ENCODE assay signal across 24 mouse cellular contexts in the genomic region with DNA sequence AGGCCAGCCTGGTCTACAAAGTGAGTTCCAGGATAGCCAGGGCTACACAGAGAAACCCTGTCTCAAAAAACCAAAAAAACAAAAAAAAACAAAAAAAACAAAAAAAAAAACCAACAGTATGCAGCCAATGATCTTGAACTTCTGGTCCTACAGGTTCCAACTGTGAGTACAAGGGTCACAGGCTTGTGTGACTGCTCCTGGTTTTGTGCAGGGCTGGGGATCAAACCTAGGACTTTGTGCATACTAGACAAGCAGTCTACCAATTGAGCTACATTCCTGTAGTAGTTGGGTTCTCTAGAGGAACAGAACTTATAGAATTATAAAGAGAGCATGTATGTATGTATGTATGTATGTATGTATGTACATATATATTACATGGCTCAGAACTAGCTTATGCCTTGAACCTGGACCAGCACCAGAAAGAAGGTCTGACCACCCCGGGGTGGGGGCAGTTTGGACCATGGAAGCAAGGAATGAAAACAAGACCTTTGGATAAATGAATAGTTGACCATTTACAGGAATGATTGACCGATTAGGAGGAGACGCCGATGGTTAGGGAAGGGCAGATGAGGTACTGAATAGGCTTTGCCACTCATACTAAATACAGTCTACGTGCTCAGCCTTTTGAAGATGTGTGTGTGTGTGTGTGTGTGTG. TPM values are rescaled to one million over a fixed set of nuclear protein-coding genes. Genes with fewer than 3 reads are reported as not detected.
DNase-seq lines count a peak whose midpoint lies in the region; ATAC-seq and TF ChIP-seq lines count a peak whose summit lies in the region.
"Had no signal": no experiment of that assay in that cellular context is flagged by ENCODE, and none has a peak within 500 bp of the region (broad histone marks: within the 10 kb centered on the region; RNA-seq: fewer than 3 reads in every experiment).

No protein-coding gene starts in this region.

- no peaks in the 10 kb centered on the region for H3K9me3 ChIP-seq in midbrain, embryonic 11.5 days (ENCODE audit: control insufficient read depth, low read length)
- no peaks in the 10 kb centered on the region for H3K9me3 ChIP-seq in midbrain, postnatal 0 days (ENCODE audit: low read length)
- H3K9me3 ChIP-seq: embryonic facial prominence, embryonic 15.5 days; forebrain, embryonic 10.5 days; forebrain, embryonic 15.5 days; heart, embryonic 10.5 days; hindbrain, embryonic 12.5 days had no signal

- H3K4me2 ChIP-seq in midbrain, embryonic 11.5 days, result no peak overlapping the region
- H3K4me2 ChIP-seq in midbrain, postnatal 0 days (ENCODE audit: low read depth, low read length, poor library complexity, severe bottlenecking), result no peak overlapping the region
- H3K4me2 ChIP-seq: embryonic facial prominence, embryonic 15.5 days; forebrain, embryonic 15.5 days; hindbrain, embryonic 12.5 days had no signal

- no peak for TF ChIP-seq CTCF in midbrain, postnatal 0 days (IDR thresholded peaks at IDR 0.05)

- H3K27ac ChIP-seq in midbrain, embryonic 11.5 days (ENCODE audit: low read depth, low read length), result no peak overlapping the region
- H3K27ac ChIP-seq in midbrain, postnatal 0 days (ENCODE audit: low read depth, low read length), result no peak overlapping the region
- H3K27ac ChIP-seq: embryonic facial prominence, embryonic 15.5 days; forebrain, embryonic 10.5 days; forebrain, embryonic 15.5 days; heart, embryonic 10.5 days; hindbrain, embryonic 12.5 days had no signal

- H3K36me3 ChIP-seq in midbrain, embryonic 11.5 days (ENCODE audit: control insufficient read depth, insufficient read depth, low read length), result peaks cover 13% of the 10 kb centered on the region; the same call in 1 of the 2 replicates
- peaks cover 7% of the 10 kb centered on the region; the same call in 1 of the 2 replicates for H3K36me3 ChIP-seq in midbrain, postnatal 0 days (ENCODE audit: insufficient read depth, low read length)

- H3K9ac ChIP-seq in midbrain, embryonic 11.5 days (ENCODE audit: low read length), result no peak overlapping the region
- no peak overlapping the region for H3K9ac ChIP-seq in midbrain, postnatal 0 days (replicated peaks; ENCODE audit: low read length, poor library complexity, severe bottlenecking)
- H3K9ac ChIP-seq: embryonic facial prominence, embryonic 15.5 days; forebrain, embryonic 15.5 days; hindbrain, embryonic 12.5 days had no signal

- peaks cover 7% of the 10 kb centered on the region for H3K4me1 ChIP-seq in midbrain, embryonic 11.5 days (ENCODE audit: control insufficient read depth, insufficient read depth, low read length)
- H3K4me1 ChIP-seq in midbrain, postnatal 0 days (ENCODE audit: insufficient read depth, low read length), result 0 out of 2 replicates have a peak, but pooled peaks cover 5% of the 10 kb centered on the region

- 91% methylated on average over 5 of the region's 5 CpGs for WGBS in midbrain, embryonic 11.5 days
- 92% methylated on average over 5 of the region's 5 CpGs for WGBS in midbrain, postnatal 0 days

- H3K4me3 ChIP-seq in midbrain, embryonic 11.5 days (ENCODE audit: low read depth, low read length), result no peak overlapping the region
- no peak overlapping the region for H3K4me3 ChIP-seq in midbrain, postnatal 0 days (ENCODE audit: low read depth, low read length)
- H3K4me3 ChIP-seq: embryonic facial prominence, embryonic 15.5 days; erythroblast, embryonic 14.5 days; forebrain, embryonic 10.5 days; forebrain, embryonic 15.5 days; heart, embryonic 10.5 days; hindbrain, embryonic 12.5 days had no signal

- no peaks in the 10 kb centered on the region for H3K27me3 ChIP-seq in midbrain, embryonic 11.5 days (ENCODE audit: control insufficient read depth, insufficient read depth, low read length)
- H3K27me3 ChIP-seq in midbrain, postnatal 0 days (ENCODE audit: insufficient read depth, low read length), result no peaks in the 10 kb centered on the region
- H3K27me3 ChIP-seq: embryonic facial prominence, embryonic 15.5 days; forebrain, embryonic 15.5 days; hindbrain, embryonic 12.5 days had no signal

- peak; percentile 72 for DNase-seq in midbrain, embryonic 11.5 days (ENCODE audit: low spot score, missing footprints)
- DNase-seq in midbrain, postnatal 0 days (ENCODE audit: low spot score), result no peak
- DNase-seq in kidney, adult 9 months, result peak; percentile 89
- peak; percentile 62 for DNase-seq in kidney, postnatal 14 days
- no peak for DNase-seq in spleen, postnatal 36 days (ENCODE audit: low spot score in 2 of 2)
- DNase-seq in embryo, embryonic 10.5 days (ENCODE audit: low spot score), result no peak
- DNase-seq: adrenal gland, adult 2 months; adrenal gland, postnatal 25 days; cerebellum, adult 2 months; cerebellum, postnatal 10 days; embryo, embryonic 11 days; gastrocnemius, postnatal 14 days; heart, adult 11 months; heart, postnatal 10 days; heart, postnatal 4 days had no signal

- no peak for ATAC-seq in midbrain, embryonic 11.5 days (ENCODE audit: low FRiP score)
- no peak for ATAC-seq in midbrain, postnatal 0 days (ENCODE audit: low FRiP score)
- no peak for ATAC-seq in frontal cortex, adult (ENCODE audit: low TSS enrichment)
- ATAC-seq: forebrain, embryonic 15.5 days; hindbrain, embryonic 16.5 days had no signal

RNA-seq across cellular contexts. Expression of a gene that starts 12.4 kb away (rescaled TPM):
- polyA plus RNA-seq in midbrain, embryonic 11.5 days (2014; fragmentation: Nextera tagmentation; extraction: Ambion mirVana), result 0.08 and 0.26 TPM in 2 replicates
- 16.8 and 18.2 TPM in 2 replicates for total RNA-seq in midbrain, postnatal 0 days (2014; rRNA removed)
- polyA plus RNA-seq in midbrain, postnatal 0 days (2015; fragmentation: Nextera tagmentation; extraction: Ambion mirVana), result 0.47 and 0.79 TPM in 2 replicates

RNA-seq across cellular contexts. Expression of a gene that starts 15.6 kb away (rescaled TPM):
- 11.0 and 12.3 TPM in 2 replicates for polyA plus RNA-seq in midbrain, embryonic 11.5 days (2014; fragmentation: Nextera tagmentation; extraction: Ambion mirVana)
- 43.3 and 96.3 TPM in 2 replicates for total RNA-seq in midbrain, postnatal 0 days (2014; rRNA removed)
- polyA plus RNA-seq in midbrain, postnatal 0 days (2015; fragmentation: Nextera tagmentation; extraction: Ambion mirVana), result 42.7 and 47.3 TPM in 2 replicates

RNA-seq across cellular contexts. Expression of a gene that starts 23.1 kb away (rescaled TPM):
- not detected in 2 replicates for polyA plus RNA-seq in midbrain, embryonic 11.5 days (2014; fragmentation: Nextera tagmentation; extraction: Ambion mirVana)
- total RNA-seq in midbrain, postnatal 0 days (2014; rRNA removed), result not detected in 2 replicates
- polyA plus RNA-seq in midbrain, postnatal 0 days (2015; fragmentation: Nextera tagmentation; extraction: Ambion mirVana), result not detected in 2 replicates
- total RNA-seq: adrenal gland, postnatal 25 days; gastrocnemius, postnatal 14 days; heart, postnatal 10 days; heart, postnatal 4 days had no signal
- polyA plus RNA-seq: cerebellum, adult 2 months; embryonic facial prominence, embryonic 11.5 days; embryonic facial prominence, embryonic 15.5 days; erythroblast, embryonic 14.5 days; forebrain, embryonic 10.5 days; forebrain, embryonic 15.5 days; heart, embryonic 10.5 days; hindbrain, embryonic 16.5 days had no signal

RNA-seq across cellular contexts. Expression of a gene that starts 25.3 kb away (rescaled TPM):
- polyA plus RNA-seq in midbrain, embryonic 11.5 days (2014; fragmentation: Nextera tagmentation; extraction: Ambion mirVana), result 0.59 and 1.2 TPM in 2 replicates
- total RNA-seq in midbrain, postnatal 0 days (2014; rRNA removed), result 34.9 TPM in 2 replicates
- 18.2 and 19.8 TPM in 2 replicates for polyA plus RNA-seq in midbrain, postnatal 0 days (2015; fragmentation: Nextera tagmentation; extraction: Ambion mirVana)

RNA-seq across cellular contexts. Expression of a gene that starts 25.9 kb away (rescaled TPM):
- polyA plus RNA-seq in midbrain, embryonic 11.5 days (2014; fragmentation: Nextera tagmentation; extraction: Ambion mirVana), result 1.4 and 2.0 TPM in 2 replicates
- 1.4 and 1.6 TPM in 2 replicates for total RNA-seq in midbrain, postnatal 0 days (2014; rRNA removed)
- polyA plus RNA-seq in midbrain, postnatal 0 days (2015; fragmentation: Nextera tagmentation; extraction: Ambion mirVana), result 0.73 and 0.81 TPM in 2 replicates

Comparison
In these comparisons a context has a peak if more than half of its experiments do, and no peak if none do; other contexts are left out.
1. DNase-seq: peak in midbrain, embryonic 11.5 days (single experiment), kidney, adult 9 months (single experiment) and kidney, postnatal 14 days (single experiment); none in midbrain, postnatal 0 days (single experiment), spleen, postnatal 36 days (0 of 2) and embryo, embryonic 10.5 days (single experiment).